Mouse (Mus musculus) olfactory bulb, adult 2 months (tissue): Measurements from ENCODE around the gene Dnajb8.

Experiments
- CTCF ChIP-seq: fragments of 200-500 bp; IDR thresholded peaks from 2 replicates; pipeline ENCODE4 v1.5.1; 2012; ENCODE audit warnings: low read depth, mild to moderate bottlenecking, low read length, moderate library complexity; ENCODE audit not compliant: insufficient read depth
- POLR2A ChIP-seq: fragments of 200-500 bp; IDR thresholded peaks from 2 replicates; pipeline ENCODE4 v1.6.1; 2012; ENCODE audit warnings: mild to moderate bottlenecking, low read depth, low read length, moderate library complexity; ENCODE audit not compliant: insufficient read depth

DNA sequence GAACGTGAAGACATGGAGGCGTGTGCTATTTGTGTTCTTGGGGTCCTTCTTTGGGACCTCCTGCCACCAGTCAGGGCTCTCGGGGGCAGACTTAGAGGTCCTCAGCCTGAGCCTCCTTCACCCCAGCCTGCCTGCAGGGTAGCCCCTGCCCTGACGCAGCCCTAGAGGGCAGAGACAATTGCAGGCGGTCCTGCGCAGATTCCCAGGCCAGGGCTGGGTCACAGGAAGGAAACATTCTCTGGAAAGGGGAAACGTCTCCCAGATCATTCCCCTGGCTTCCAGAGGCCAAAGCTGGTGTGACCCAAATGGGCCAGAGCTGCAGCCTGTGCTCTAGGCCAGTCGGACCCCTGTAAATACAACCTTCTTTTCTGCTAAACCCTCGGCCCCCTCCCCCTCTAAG is 16.1 kb upstream of the Dnajb8 start:
- no peak for TF ChIP-seq POLR2A
- TF ChIP-seq CTCF: no peak
